ENCODE assay signal across 23 mouse cellular contexts in genomic region chr6:43525028-43525427, GRCm38 (mm10).
DNase-seq lines count a peak whose midpoint lies in the region; ATAC-seq and TF ChIP-seq lines count a peak whose summit lies in the region.
"Had no signal": no experiment of that assay in that cellular context is flagged by ENCODE, and none has a peak within 500 bp of the region (broad histone marks: within the 10 kb centered on the region; RNA-seq: fewer than 3 reads in every experiment).

No protein-coding gene starts in this region.

- peaks cover 3% of the 10 kb centered on the region; the same call in 1 of the 2 replicates for H3K4me1 ChIP-seq in heart, embryonic 16.5 days (ENCODE audit: control insufficient read depth, insufficient read depth, low read length)
- peaks cover 7% of the 10 kb centered on the region; the same call in 1 of the 2 replicates for H3K4me1 ChIP-seq in heart, embryonic 12.5 days (replicated peaks)
- peaks cover 3% of the 10 kb centered on the region; the same call in 1 of the 2 replicates for H3K4me1 ChIP-seq in lung, embryonic 15.5 days
- peaks cover 9% of the 10 kb centered on the region; the same call in 1 of the 2 replicates for H3K4me1 ChIP-seq in embryonic fibroblast, embryonic 13.5 days (ENCODE audit: control insufficient read depth, insufficient read depth, low read length)
- H3K4me1 ChIP-seq in hindbrain, embryonic 13.5 days (replicated peaks), result peaks cover 6% of the 10 kb centered on the region; the same call in 1 of the 2 replicates

- H3K36me3 ChIP-seq in heart, embryonic 16.5 days (ENCODE audit: control insufficient read depth, insufficient read depth), result no peaks in the 10 kb centered on the region
- H3K36me3 ChIP-seq in heart, embryonic 12.5 days, result no peaks in the 10 kb centered on the region
- H3K36me3 ChIP-seq in lung, embryonic 15.5 days, result no peaks in the 10 kb centered on the region
- H3K36me3 ChIP-seq in hindbrain, embryonic 13.5 days, result no peaks in the 10 kb centered on the region
- H3K36me3 ChIP-seq: limb, embryonic 15.5 days had no signal

- peak overlapping the region; percentile 2; the same call in 1 of the 2 replicates for H3K27ac ChIP-seq in heart, embryonic 16.5 days (ENCODE audit: low read length)
- no peak overlapping the region for H3K27ac ChIP-seq in heart, embryonic 12.5 days (ENCODE audit: poor library complexity, severe bottlenecking)
- H3K27ac ChIP-seq in lung, embryonic 15.5 days, result peak overlapping the region; percentile 44; the same call in 1 of the 2 replicates
- peak overlapping the region; percentile 95 for H3K27ac ChIP-seq in embryonic fibroblast, embryonic 13.5 days (ENCODE audit: insufficient read depth, low read length)
- no peak overlapping the region for H3K27ac ChIP-seq in hindbrain, embryonic 13.5 days
- H3K27ac ChIP-seq: heart, adult 2 months; hindbrain, embryonic 14.5 days; limb, embryonic 15.5 days; macrophage had no signal

- WGBS in heart, embryonic 16.5 days, result 23% methylated on average over 2 of the region's 2 CpGs
- 30% methylated on average over 2 of the region's 2 CpGs for WGBS in heart, embryonic 12.5 days
- WGBS in lung, embryonic 15.5 days, result 19% methylated on average over 2 of the region's 2 CpGs
- 77% methylated on average over 2 of the region's 2 CpGs for WGBS in hindbrain, embryonic 13.5 days

- no peak for DNase-seq in lung, adult 18-20 months
- no peak for DNase-seq in retina, embryonic 14.5 days (ENCODE audit: low spot score)
- DNase-seq: adrenal gland, adult 8-10 months; cerebellum, adult 11-12 months; cerebellum, postnatal 14 days; gastrocnemius, postnatal 36 days; heart, adult 2 months; heart, postnatal 36 days; kidney, adult 18-20 months; left cerebral cortex, postnatal 4 days; thymus, adult 2 months; thymus, postnatal 4 days had no signal

- no peak overlapping the region for H3K4me3 ChIP-seq in heart, embryonic 16.5 days (ENCODE audit: low read length)
- H3K4me3 ChIP-seq in heart, embryonic 12.5 days, result no peak overlapping the region
- H3K4me3 ChIP-seq in lung, embryonic 15.5 days, result no peak overlapping the region
- no peak overlapping the region for H3K4me3 ChIP-seq in embryonic fibroblast, embryonic 13.5 days (ENCODE audit: insufficient read depth, low read length)
- no peak overlapping the region for H3K4me3 ChIP-seq in hindbrain, embryonic 13.5 days
- H3K4me3 ChIP-seq: heart, adult 2 months; limb, embryonic 15.5 days had no signal

- H3K9me3 ChIP-seq in heart, embryonic 16.5 days (replicated peaks; ENCODE audit: control insufficient read depth, low read length), result no peaks in the 10 kb centered on the region
- H3K9me3 ChIP-seq in heart, embryonic 12.5 days (replicated peaks), result no peaks in the 10 kb centered on the region
- no peaks in the 10 kb centered on the region for H3K9me3 ChIP-seq in lung, embryonic 15.5 days
- no peaks in the 10 kb centered on the region for H3K9me3 ChIP-seq in hindbrain, embryonic 13.5 days
- H3K9me3 ChIP-seq: limb, embryonic 15.5 days had no signal

- peak; percentile 45; the same call in 1 of the 2 replicates for ATAC-seq in heart, embryonic 16.5 days (replicated peaks; ENCODE audit: extremely low read depth, insufficient read depth, low FRiP score)
- no peak for ATAC-seq in heart, embryonic 12.5 days (ENCODE audit: insufficient number of reproducible peaks, low FRiP score)
- peak; percentile 65; the same call in 1 of the 2 replicates for ATAC-seq in lung, embryonic 15.5 days (ENCODE audit: borderline replicate concordance, extremely low read depth, low FRiP score, low TSS enrichment)
- no peak for ATAC-seq in hindbrain, embryonic 13.5 days (ENCODE audit: low FRiP score)
- ATAC-seq: activated CD4-positive, CD25-positive, alpha-beta regulatory T cell, adult 4 months; inflammation-experienced regulatory T-cells, adult 6 months had no signal

- H3K27me3 ChIP-seq in heart, embryonic 16.5 days (ENCODE audit: control insufficient read depth, insufficient read depth, low read length), result no peaks in the 10 kb centered on the region
- no peaks in the 10 kb centered on the region for H3K27me3 ChIP-seq in heart, embryonic 12.5 days (replicated peaks)
- H3K27me3 ChIP-seq in lung, embryonic 15.5 days, result no peaks in the 10 kb centered on the region
- H3K27me3 ChIP-seq in hindbrain, embryonic 13.5 days, result no peaks in the 10 kb centered on the region
- H3K27me3 ChIP-seq: limb, embryonic 15.5 days had no signal

- TF ChIP-seq POLR2A in embryonic fibroblast, embryonic 13.5 days (IDR thresholded peaks at IDR 0.05; ENCODE audit: low read depth, low read length), result no peak

- TF ChIP-seq CTCF in embryonic fibroblast, embryonic 13.5 days (IDR thresholded peaks at IDR 0.05; ENCODE audit: borderline replicate concordance, insufficient read depth, low read length), result no peak

- no peak overlapping the region for H3K4me2 ChIP-seq in heart, embryonic 16.5 days (ENCODE audit: low read depth, low read length)
- no peak overlapping the region for H3K4me2 ChIP-seq in heart, embryonic 12.5 days
- no peak overlapping the region for H3K4me2 ChIP-seq in lung, embryonic 15.5 days
- no peak overlapping the region for H3K4me2 ChIP-seq in hindbrain, embryonic 13.5 days
- H3K4me2 ChIP-seq: hindbrain, embryonic 14.5 days; limb, embryonic 15.5 days; midbrain, embryonic 11.5 days had no signal

- H3K9ac ChIP-seq in heart, embryonic 16.5 days (ENCODE audit: low read length), result no peak overlapping the region
- H3K9ac ChIP-seq in heart, embryonic 12.5 days, result no peak overlapping the region
- no peak overlapping the region for H3K9ac ChIP-seq in lung, embryonic 15.5 days
- H3K9ac ChIP-seq in hindbrain, embryonic 13.5 days, result no peak overlapping the region
- H3K9ac ChIP-seq: hindbrain, embryonic 14.5 days; limb, embryonic 15.5 days had no signal

Comparison
In these comparisons a context has a peak if more than half of its experiments do, and no peak if none do; other contexts are left out.
1. ATAC-seq: peak in heart, embryonic 16.5 days (single experiment) and lung, embryonic 15.5 days (single experiment); none in heart, embryonic 12.5 days (single experiment) and hindbrain, embryonic 13.5 days (single experiment).
2. H3K27ac ChIP-seq: peak in heart, embryonic 16.5 days (single experiment), lung, embryonic 15.5 days (single experiment) and embryonic fibroblast, embryonic 13.5 days (single experiment); none in heart, embryonic 12.5 days (single experiment) and hindbrain, embryonic 13.5 days (single experiment).